Mouse (Mus musculus) small intestine, adult 2 months (tissue): Measurements from ENCODE around the gene Hecw2.

Source experiments
- CTCF ChIP-seq: fragments of 200-500 bp; IDR thresholded peaks from 2 replicates; pipeline ENCODE4 v1.5.1; 2012; ENCODE audit warnings: low read depth, mild to moderate bottlenecking, control low read depth, inconsistent platforms, low read length, moderate library complexity, mixed read lengths; ENCODE audit not compliant: insufficient replicate concordance, insufficient read length; ENCODE audit errors: extremely low read depth
- POLR2A ChIP-seq: fragments of 200-500 bp; IDR thresholded peaks from 2 replicates; pipeline ENCODE4 v1.6.1; 2012; ENCODE audit warnings: low read depth, mild to moderate bottlenecking, control low read depth, inconsistent platforms, low read length, moderate library complexity

DNA sequence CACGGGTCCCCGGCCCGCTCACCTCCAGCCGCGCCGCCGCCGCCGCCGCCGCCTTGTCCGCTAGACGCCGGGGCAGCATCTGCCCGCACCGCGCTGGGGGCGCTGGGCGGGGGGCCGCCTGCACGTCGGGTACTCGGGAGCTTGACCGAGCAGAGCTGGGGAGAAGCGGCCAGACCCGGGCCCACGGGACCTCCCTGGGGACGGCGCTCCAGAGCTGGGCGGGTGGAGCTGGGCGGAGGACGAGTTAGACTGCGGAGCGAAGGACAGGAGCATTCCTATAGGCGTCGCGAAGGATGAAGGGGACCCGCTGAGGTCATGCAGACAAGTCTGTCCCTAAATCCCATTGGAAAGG is at the start of gene Hecw2:
- TF ChIP-seq CTCF, result no peak
- TF ChIP-seq POLR2A, result no peak
